Mouse (Mus musculus): ENCODE measurements around the gene Gm49486. TPM values are rescaled to one million over a fixed set of nuclear protein-coding genes. Genes with fewer than 3 reads are reported as not detected.

Gene Gm49486
- polyA plus RNA-seq (2016; fragmentation: Nextera tagmentation; extraction: Ambion mirVana), result 0.49 and 1.0 TPM in 2 replicates

DNA sequence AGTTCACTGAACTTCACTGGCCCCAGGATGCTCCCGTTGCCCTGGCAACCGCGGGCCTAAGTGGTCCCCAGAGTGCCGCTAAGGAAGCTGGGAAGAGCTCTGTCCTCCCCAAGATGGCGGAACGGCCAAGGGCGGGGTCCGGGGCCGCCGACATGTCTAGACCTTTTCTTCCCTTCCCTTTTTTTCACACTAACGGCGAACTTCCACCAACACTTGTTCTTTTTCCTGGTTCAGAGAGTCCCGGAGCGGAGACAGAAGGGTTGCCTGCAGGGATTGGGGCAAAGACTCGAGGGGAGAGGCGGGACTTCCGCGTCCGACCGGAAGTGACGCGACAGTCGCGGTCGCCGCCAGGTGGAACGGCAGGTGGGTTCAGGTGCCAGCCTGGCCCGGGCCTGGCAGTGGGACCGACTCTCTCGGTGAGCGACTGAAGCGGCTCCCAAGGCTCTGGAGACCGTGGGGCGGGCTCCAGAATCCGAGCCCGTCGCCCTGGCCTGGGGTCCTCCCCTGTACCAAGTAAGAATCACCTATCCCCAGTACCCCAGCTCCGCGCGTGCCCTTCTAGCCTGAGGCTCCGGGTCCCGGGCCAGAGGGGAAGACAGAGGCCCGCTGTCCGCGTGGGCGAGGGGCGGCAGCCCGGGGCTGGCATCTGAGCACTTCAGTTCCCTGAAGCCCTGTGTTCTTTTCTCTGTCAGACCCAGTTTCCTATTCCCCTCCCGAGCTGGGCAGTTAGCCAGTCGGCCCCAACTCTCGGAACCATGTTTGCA lies at the start of gene Gm49486, which contains the start of gene Pick1:
Gene Gm49486, plus strand, starts transcription at position 334 of the 764 bp plus-strand sequence.
Gene Pick1, plus strand, starts transcription at position 116 of the 764 bp plus-strand sequence.
- H3K36me3 ChIP-seq, result peaks cover 24% of the 10 kb centered on the region
- peak within 1 kb of the TSS; percentile 90 for H3K4me3 ChIP-seq
- H3K4me2 ChIP-seq, result peak within 1 kb of the TSS; percentile 99
- WGBS, result 2% methylated on average over 51 of the region's 51 CpGs
- no peaks in the 10 kb centered on the region for H3K9me3 ChIP-seq (replicated peaks)
- peak within 1 kb of the TSS; percentile 94 for H3K9ac ChIP-seq
- peaks cover 8% of the 10 kb centered on the region for H3K4me1 ChIP-seq (replicated peaks)
- ATAC-seq (ENCODE audit: insufficient number of reproducible peaks, low FRiP score), result peak; percentile 82
- H3K27me3 ChIP-seq (replicated peaks), result no peaks in the 10 kb centered on the region; the same call in 1 of the 2 replicates
- H3K27ac ChIP-seq (ENCODE audit: poor library complexity, severe bottlenecking), result peak within 1 kb of the TSS; percentile 96

- H3K27ac ChIP-seq (ENCODE audit: poor library complexity, severe bottlenecking), result no peak overlapping the region
- H3K9me3 ChIP-seq (replicated peaks), result no peaks in the 10 kb centered on the region
- H3K4me2 ChIP-seq, result no peak overlapping the region
- ATAC-seq (ENCODE audit: insufficient number of reproducible peaks, low FRiP score), result no peak
- H3K27me3 ChIP-seq (replicated peaks), result 0 out of 2 replicates have a peak, but pooled peaks cover 9% of the 10 kb centered on the region
- H3K9ac ChIP-seq, result no peak overlapping the region
- no peaks in the 10 kb centered on the region for H3K4me1 ChIP-seq (replicated peaks)
- no peak overlapping the region for H3K4me3 ChIP-seq
- H3K36me3 ChIP-seq, result no peaks in the 10 kb centered on the region
- WGBS, result 82% methylated on average over 10 of the region's 10 CpGs
Measured at GRCm38 (mm10) chr15:79185213-79185612, 44.0 kb upstream of the Gm49486 start.

- Histone ChIP-seq H3K4me1 (replicated peaks) (peaks cover 7% of the 10 kb centered on the region), H3K27ac (ENCODE audit: poor library complexity, severe bottlenecking) (no peak overlapping the region), H3K4me2 (no peak overlapping the region), H3K36me3 (no peaks in the 10 kb centered on the region), H3K4me3 (no peak overlapping the region), H3K9me3 (replicated peaks) (0 out of 2 replicates have a peak, but pooled peaks cover 3% of the 10 kb centered on the region), H3K9ac (no peak overlapping the region), H3K27me3 (replicated peaks) (no peaks in the 10 kb centered on the region)
- 84% methylated on average over 8 of the region's 8 CpGs for WGBS
- no peak for ATAC-seq (ENCODE audit: insufficient number of reproducible peaks, low FRiP score)
Measured at GRCm38 (mm10) chr15:79187819-79188218, 41.4 kb upstream of the Gm49486 start.

- Histone ChIP-seq H3K27me3 (replicated peaks) (no peaks in the 10 kb centered on the region), H3K9me3 (replicated peaks) (0 out of 2 replicates have a peak, but pooled peaks cover 3% of the 10 kb centered on the region), H3K9ac (no peak overlapping the region), H3K36me3 (no peaks in the 10 kb centered on the region), H3K4me3 (no peak overlapping the region), H3K27ac (ENCODE audit: poor library complexity, severe bottlenecking) (no peak overlapping the region), H3K4me2 (no peak overlapping the region), H3K4me1 (replicated peaks) (peaks cover 39% of the 10 kb centered on the region)
- WGBS, result 94% methylated on average over 2 of the region's 2 CpGs
- no peak for ATAC-seq (ENCODE audit: insufficient number of reproducible peaks, low FRiP score)
Measured at GRCm38 (mm10) chr15:79191426-79191825, 37.8 kb upstream of the Gm49486 start.

- H3K27me3 ChIP-seq (replicated peaks), result no peaks in the 10 kb centered on the region
- H3K4me3 ChIP-seq, result no peak overlapping the region
- no peaks in the 10 kb centered on the region for H3K36me3 ChIP-seq
- no peak for ATAC-seq (ENCODE audit: insufficient number of reproducible peaks, low FRiP score)
- H3K9ac ChIP-seq, result no peak overlapping the region
- no peak overlapping the region for H3K27ac ChIP-seq (ENCODE audit: poor library complexity, severe bottlenecking)
- 87% methylated on average over 6 of the region's 6 CpGs for WGBS
- H3K4me2 ChIP-seq, result no peak overlapping the region
- H3K9me3 ChIP-seq (replicated peaks), result 0 out of 2 replicates have a peak, but pooled peaks cover 3% of the 10 kb centered on the region
- peaks cover 39% of the 10 kb centered on the region for H3K4me1 ChIP-seq (replicated peaks)
Measured at GRCm38 (mm10) chr15:79192450-79192849, 36.7 kb upstream of the Gm49486 start.

GRCm38 (mm10) chr15:79192885-79193845 lies 36.0 kb upstream of the Gm49486 start:
- ATAC-seq (ENCODE audit: insufficient number of reproducible peaks, low FRiP score), result peak; percentile 74
- no peaks in the 10 kb centered on the region for H3K36me3 ChIP-seq
- H3K9me3 ChIP-seq (replicated peaks), result 0 out of 2 replicates have a peak, but pooled peaks cover 3% of the 10 kb centered on the region
- no peaks in the 10 kb centered on the region for H3K27me3 ChIP-seq (replicated peaks)
- H3K27ac ChIP-seq (ENCODE audit: poor library complexity, severe bottlenecking), result peak overlapping the region; percentile 70
- 42% methylated on average over 27 of the region's 27 CpGs for WGBS
- H3K9ac ChIP-seq, result 0 out of 2 replicates have a peak overlapping the region, but pooled peaks have one; percentile 48
- H3K4me2 ChIP-seq, result peak overlapping the region; percentile 41
- H3K4me3 ChIP-seq, result no peak overlapping the region
- peaks cover 39% of the 10 kb centered on the region for H3K4me1 ChIP-seq (replicated peaks)

DNA sequence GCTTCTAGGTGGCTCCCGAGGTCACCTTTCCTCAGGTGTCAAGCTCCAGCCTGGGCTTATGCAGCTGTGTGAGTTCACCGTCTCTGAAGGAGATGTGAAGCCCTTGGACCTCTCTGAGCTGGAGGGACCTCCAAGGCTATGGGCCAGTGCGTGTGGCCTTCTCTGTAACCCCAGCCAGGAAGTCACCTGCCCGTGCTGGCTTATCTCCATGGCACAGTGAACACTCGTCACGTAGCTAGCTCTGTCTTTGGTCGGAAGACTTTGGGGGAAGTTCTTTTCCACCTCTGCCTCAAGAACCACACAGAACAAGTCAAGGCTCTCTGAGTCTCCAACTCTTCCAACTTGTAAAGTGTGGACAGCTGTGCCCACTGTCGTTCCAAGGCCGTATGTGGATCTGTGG lies 35.1 kb upstream of the Gm49486 start:
- H3K4me3 ChIP-seq, result no peak overlapping the region
- no peak for ATAC-seq (ENCODE audit: insufficient number of reproducible peaks, low FRiP score)
- no peak overlapping the region for H3K27ac ChIP-seq (ENCODE audit: poor library complexity, severe bottlenecking)
- H3K9me3 ChIP-seq (replicated peaks), result 0 out of 2 replicates have a peak, but pooled peaks cover 3% of the 10 kb centered on the region
- no peaks in the 10 kb centered on the region for H3K27me3 ChIP-seq (replicated peaks)
- H3K4me1 ChIP-seq (replicated peaks), result peaks cover 46% of the 10 kb centered on the region
- WGBS, result 56% methylated on average over 9 of the region's 9 CpGs
- H3K9ac ChIP-seq, result no peak overlapping the region
- no peak overlapping the region for H3K4me2 ChIP-seq
- no peaks in the 10 kb centered on the region for H3K36me3 ChIP-seq

GRCm38 (mm10) chr15:79194946-79195345 lies 34.2 kb upstream of the Gm49486 start:
- no peak overlapping the region for H3K9ac ChIP-seq
- H3K4me2 ChIP-seq, result no peak overlapping the region
- no peaks in the 10 kb centered on the region for H3K36me3 ChIP-seq
- H3K27ac ChIP-seq (ENCODE audit: poor library complexity, severe bottlenecking), result no peak overlapping the region
- H3K4me3 ChIP-seq, result no peak overlapping the region
- H3K27me3 ChIP-seq (replicated peaks), result no peaks in the 10 kb centered on the region
- no peak for ATAC-seq (ENCODE audit: insufficient number of reproducible peaks, low FRiP score)
- H3K9me3 ChIP-seq (replicated peaks), result 0 out of 2 replicates have a peak, but pooled peaks cover 3% of the 10 kb centered on the region
- WGBS, result 80% methylated on average over 2 of the region's 2 CpGs
- peaks cover 47% of the 10 kb centered on the region for H3K4me1 ChIP-seq (replicated peaks)

DNA sequence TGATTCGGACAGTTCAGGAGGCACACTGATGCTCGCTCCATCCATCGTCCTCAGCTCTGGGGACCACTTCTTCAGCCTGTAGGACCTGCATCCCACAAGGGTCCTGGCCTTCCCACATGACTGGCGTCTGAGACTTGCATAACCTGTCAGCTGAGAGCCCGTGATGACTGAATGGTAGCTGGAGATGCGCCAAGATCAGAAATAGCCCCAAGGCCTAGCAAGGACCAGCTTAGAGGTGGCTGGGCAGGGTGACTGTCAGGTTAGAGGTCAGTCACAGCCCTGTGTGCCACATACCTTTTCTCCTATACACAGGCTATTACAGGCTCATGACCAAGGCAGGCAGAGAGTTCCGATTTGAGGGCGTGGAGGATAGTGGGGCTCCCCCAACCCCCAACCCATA lies 33.7 kb upstream of the Gm49486 start:
- ATAC-seq (ENCODE audit: insufficient number of reproducible peaks, low FRiP score), result 0 out of 2 replicates have a peak, but pooled peaks have one; percentile 13
- Histone ChIP-seq H3K9ac (no peak overlapping the region), H3K27ac (ENCODE audit: poor library complexity, severe bottlenecking) (0 out of 2 replicates have a peak overlapping the region, but pooled peaks have one; percentile 8)

GRCm38 (mm10) chr15:79199390-79199976 lies 29.7 kb upstream of the Gm49486 start:
- Histone ChIP-seq H3K27me3 (replicated peaks) (peaks cover 18% of the 10 kb centered on the region), H3K27ac (ENCODE audit: poor library complexity, severe bottlenecking) (no peak overlapping the region), H3K4me1 (replicated peaks) (peaks cover 48% of the 10 kb centered on the region), H3K9ac (no peak overlapping the region), H3K4me2 (no peak overlapping the region), H3K4me3 (no peak overlapping the region), H3K9me3 (replicated peaks) (no peaks in the 10 kb centered on the region), H3K36me3 (no peaks in the 10 kb centered on the region)
- 86% methylated on average over 12 of the region's 12 CpGs for WGBS
- no peak for ATAC-seq (ENCODE audit: insufficient number of reproducible peaks, low FRiP score)

More for the DNA sequence above, 33.7 kb upstream of the Gm49486 start:
- Histone ChIP-seq H3K4me1 (replicated peaks) (peaks cover 47% of the 10 kb centered on the region), H3K9me3 (replicated peaks) (0 out of 2 replicates have a peak, but pooled peaks cover 3% of the 10 kb centered on the region), H3K4me2 (no peak overlapping the region), H3K27me3 (replicated peaks) (no peaks in the 10 kb centered on the region), H3K4me3 (no peak overlapping the region), H3K36me3 (no peaks in the 10 kb centered on the region)
- 60% methylated on average over 8 of the region's 8 CpGs for WGBS
